Comparison of ENCODE assay signal across 22 mouse cellular contexts in genomic region chr2:9801484-9801883, GRCm38 (mm10).
DNase-seq lines count a peak whose midpoint lies in the region; ATAC-seq and TF ChIP-seq lines count a peak whose summit lies in the region.
"Had no signal": no experiment of that assay in that cellular context is flagged by ENCODE, and none has a peak within 500 bp of the region (broad histone marks: within the 10 kb centered on the region; RNA-seq: fewer than 3 reads in every experiment).

No protein-coding gene starts in this region.

- peak; percentile 67 for DNase-seq in heart, adult 11 months
- peak; percentile 4 for DNase-seq in stomach, postnatal 0 days (ENCODE audit: low spot score)
- no peak for DNase-seq in layer of hippocampus, adult 9-10 months (ENCODE audit: low spot score)
- no peak for DNase-seq in retina, postnatal 1 day
- no peak for DNase-seq in adrenal gland, adult 2 months
- no peak for DNase-seq in c-Kit-positive CD71-positive TER-119-positive erythroid progenitor cells, embryonic 14.5 days (ENCODE audit: low spot score)
- DNase-seq: cerebellum, adult 11 months; cerebellum, postnatal 25 days; heart, adult 18-20 months; right cerebral cortex, postnatal 25 days had no signal

- no peak overlapping the region for H3K9ac ChIP-seq in heart, embryonic 11.5 days (ENCODE audit: low read depth, low read length)
- no peak overlapping the region for H3K9ac ChIP-seq in stomach, postnatal 0 days (ENCODE audit: low read length)
- H3K9ac ChIP-seq: forebrain, embryonic 15.5 days; hindbrain, embryonic 14.5 days; liver, embryonic 15.5 days; midbrain, embryonic 15.5 days; neural tube, embryonic 13.5 days had no signal

- no peak overlapping the region for H3K27ac ChIP-seq in heart, embryonic 11.5 days (ENCODE audit: low read depth, low read length)
- no peak overlapping the region for H3K27ac ChIP-seq in stomach, postnatal 0 days (replicated peaks)
- H3K27ac ChIP-seq: embryonic facial prominence, embryonic 10.5 days; forebrain, embryonic 15.5 days; hindbrain, embryonic 14.5 days; liver, embryonic 15.5 days; midbrain, embryonic 15.5 days; neural tube, embryonic 13.5 days had no signal

- TF ChIP-seq CTCF in stomach, postnatal 0 days (IDR thresholded peaks at IDR 0.05; ENCODE audit: low read depth), result no peak

- TF ChIP-seq EP300 in stomach, postnatal 0 days (optimal IDR thresholded peaks at IDR 0.05), result no peak

- no peak for ATAC-seq in heart, embryonic 11.5 days (replicated peaks; ENCODE audit: insufficient number of reproducible peaks, low FRiP score, low TSS enrichment)
- peak; percentile 90 to 94 for ATAC-seq in hematopoietic stem cell, adult 5-6 weeks (replicated peaks in 1 of 2; ENCODE audit: insufficient read depth in 1 of 2, low FRiP score in 2 of 2, low TSS enrichment in 1 of 2, low read depth in 1 of 2, poor library complexity in 2 of 2, severe bottlenecking in 2 of 2)
- no peak for ATAC-seq in stomach, postnatal 0 days (ENCODE audit: low FRiP score, low TSS enrichment)
- ATAC-seq: forebrain, embryonic 15.5 days; intestine, postnatal 0 days; lung, postnatal 0 days; midbrain, embryonic 15.5 days had no signal

- no peaks in the 10 kb centered on the region for H3K9me3 ChIP-seq in heart, embryonic 11.5 days (replicated peaks; ENCODE audit: control insufficient read depth, low read length)
- H3K9me3 ChIP-seq in stomach, postnatal 0 days (ENCODE audit: control insufficient read depth, low read length), result no peaks in the 10 kb centered on the region
- H3K9me3 ChIP-seq: embryonic facial prominence, embryonic 10.5 days; forebrain, embryonic 15.5 days; liver, embryonic 15.5 days; megakaryocyte, embryonic 14.5 days; midbrain, embryonic 15.5 days; neural tube, embryonic 13.5 days had no signal

- no peaks in the 10 kb centered on the region for H3K27me3 ChIP-seq in heart, embryonic 11.5 days (ENCODE audit: control insufficient read depth, insufficient read depth, low read length)
- no peaks in the 10 kb centered on the region for H3K27me3 ChIP-seq in stomach, postnatal 0 days (ENCODE audit: control insufficient read depth, insufficient read depth, low read length)
- H3K27me3 ChIP-seq: forebrain, embryonic 15.5 days; liver, embryonic 15.5 days; megakaryocyte, embryonic 14.5 days; midbrain, embryonic 15.5 days; neural tube, embryonic 13.5 days had no signal

- 0 out of 2 replicates have a peak, but pooled peaks cover 3% of the 10 kb centered on the region for H3K4me1 ChIP-seq in heart, embryonic 11.5 days (ENCODE audit: control insufficient read depth, insufficient read depth, low read length)
- no peaks in the 10 kb centered on the region for H3K4me1 ChIP-seq in stomach, postnatal 0 days (replicated peaks; ENCODE audit: control insufficient read depth, insufficient read depth)
- H3K4me1 ChIP-seq: embryonic facial prominence, embryonic 10.5 days; forebrain, embryonic 15.5 days; liver, embryonic 15.5 days; megakaryocyte, embryonic 14.5 days; midbrain, embryonic 15.5 days; neural tube, embryonic 13.5 days had no signal

- no peak overlapping the region for H3K4me2 ChIP-seq in heart, embryonic 11.5 days
- H3K4me2 ChIP-seq in stomach, postnatal 0 days (replicated peaks; ENCODE audit: low read depth), result no peak overlapping the region
- H3K4me2 ChIP-seq: forebrain, embryonic 15.5 days; hindbrain, embryonic 14.5 days; liver, embryonic 15.5 days; midbrain, embryonic 15.5 days; neural tube, embryonic 13.5 days had no signal

- H3K36me3 ChIP-seq in heart, embryonic 11.5 days (ENCODE audit: control insufficient read depth, insufficient read depth, low read length), result no peaks in the 10 kb centered on the region
- no peaks in the 10 kb centered on the region for H3K36me3 ChIP-seq in stomach, postnatal 0 days (ENCODE audit: control insufficient read depth, insufficient read depth, low read length)
- H3K36me3 ChIP-seq: embryonic facial prominence, embryonic 10.5 days; forebrain, embryonic 15.5 days; liver, embryonic 15.5 days; midbrain, embryonic 15.5 days; neural tube, embryonic 13.5 days had no signal

- H3K4me3 ChIP-seq in heart, embryonic 11.5 days (ENCODE audit: low read depth, low read length), result no peak overlapping the region
- H3K4me3 ChIP-seq in stomach, postnatal 0 days (ENCODE audit: low read depth, low read length), result no peak overlapping the region
- H3K4me3 ChIP-seq: embryonic facial prominence, embryonic 10.5 days; erythroblast, embryonic 14.5 days; forebrain, embryonic 15.5 days; liver, embryonic 15.5 days; midbrain, embryonic 15.5 days; neural tube, embryonic 13.5 days had no signal

- WGBS in heart, embryonic 11.5 days (ENCODE audit: insufficient replicate concordance), result 63% methylated on average over 8 of the region's 8 CpGs
- 76% methylated on average over 8 of the region's 8 CpGs for WGBS in stomach, postnatal 0 days

Comparison
In these comparisons a context has a peak if more than half of its experiments do, and no peak if none do; other contexts are left out.
1. DNase-seq: peak in heart, adult 11 months (single experiment) and stomach, postnatal 0 days (single experiment); none in layer of hippocampus, adult 9-10 months (single experiment), retina, postnatal 1 day (single experiment), adrenal gland, adult 2 months (single experiment) and c-Kit-positive CD71-positive TER-119-positive erythroid progenitor cells, embryonic 14.5 days (single experiment).
2. ATAC-seq: peak in hematopoietic stem cell, adult 5-6 weeks (2 of 2); none in heart, embryonic 11.5 days (single experiment) and stomach, postnatal 0 days (single experiment).